Mouse (Mus musculus) midbrain, embryonic 12.5 days (tissue): Measurements from ENCODE around the gene Htatip2. TPM values are rescaled to one million over a fixed set of nuclear protein-coding genes. Genes with fewer than 3 reads are reported as not detected.
A peak's percentile ranks its signal among the peaks of the same experiment; 100 is the strongest.

Experiments used
- ATAC-seq: fragments of 200-750 bp; cut with Nextera tagmentation; 2 replicates; pipeline ENCODE4 v1.8.0; 2017; ENCODE audit warnings: low read depth, moderate TSS enrichment, moderate library complexity; ENCODE audit not compliant: low FRiP score
- H3K27ac ChIP-seq: fragments of 300-500 bp; sonication (generic); replicated peaks from 2 replicates; pipeline ENCODE4 v1.5.1; 2016; ENCODE audit warnings: mild to moderate bottlenecking
- H3K27me3 ChIP-seq: fragments of 300-500 bp; sonication (generic); 2 replicates; pipeline ENCODE4 v1.6.1; 2016; ENCODE audit warnings: mild to moderate bottlenecking
- H3K36me3 ChIP-seq: fragments of 300-500 bp; sonication (generic); 2 replicates; pipeline ENCODE4 v1.6.1; 2016
- H3K4me1 ChIP-seq: fragments of 300-500 bp; sonication (generic); 2 replicates; pipeline ENCODE4 v1.6.1; 2016
- H3K4me2 ChIP-seq: fragments of 300-500 bp; sonication (generic); replicated peaks from 2 replicates; pipeline ENCODE4 v1.6.1; 2016; ENCODE audit warnings: mild to moderate bottlenecking, moderate library complexity
- H3K4me3 ChIP-seq: fragments of 300-500 bp; sonication (generic); 2 replicates; pipeline ENCODE4 v1.5.1; 2016; ENCODE audit warnings: mild to moderate bottlenecking
- H3K9ac ChIP-seq: fragments of 300-500 bp; sonication (generic); replicated peaks from 2 replicates; pipeline ENCODE4 v1.6.1; 2016; ENCODE audit warnings: mild to moderate bottlenecking, moderate library complexity
- H3K9me3 ChIP-seq: fragments of 300-500 bp; sonication (generic); 2 replicates; pipeline ENCODE4 v1.6.1; 2016; ENCODE audit warnings: mild to moderate bottlenecking
- WGBS: fragments of 180-500 bp; shearing (Covaris S2); methylation state at CpG from one replicate; pipeline ENCODE4 v1.1.7; 2016; 5-methylcytosine and 5-hydroxymethylcytosine counted together
- polyA plus RNA-seq: library from polyadenylated mRNA; unstranded; fragments of >200 nt; fragmentation: Nextera tagmentation; extraction: Ambion mirVana; gene quantifications from 2 replicates; pipeline ENCODE4 v1.2.1, GENCODE M21; 2016

The Htatip2 gene
- polyA plus RNA-seq, 1 experiment from 2014 or later, result 12.2 TPM

GRCm38 (mm10) chr7:49794304-49794703 lies 35.4 kb downstream of the Htatip2 start:
- Histone ChIP-seq H3K9me3 (no peaks in the 10 kb centered on the region), H3K4me2 (no peak overlapping the region), H3K4me3 (no peak overlapping the region), H3K27ac (no peak overlapping the region), H3K9ac (no peak overlapping the region), H3K4me1 (no peaks in the 10 kb centered on the region), H3K36me3 (peaks cover 32% of the 10 kb centered on the region), H3K27me3 (no peaks in the 10 kb centered on the region)
- 94% methylated on average over 2 of the region's 2 CpGs for WGBS
- ATAC-seq, result no peak

- no peaks in the 10 kb centered on the region for H3K9me3 ChIP-seq
- no peak overlapping the region for H3K4me3 ChIP-seq
- H3K36me3 ChIP-seq, result peaks cover 44% of the 10 kb centered on the region
- no peak overlapping the region for H3K4me2 ChIP-seq
- no peak overlapping the region for H3K9ac ChIP-seq
- ATAC-seq, result no peak
- WGBS, result 92% methylated on average over 1 of the region's 1 CpGs
- H3K27me3 ChIP-seq, result no peaks in the 10 kb centered on the region
- no peak overlapping the region for H3K27ac ChIP-seq
- no peaks in the 10 kb centered on the region for H3K4me1 ChIP-seq
Measured at GRCm38 (mm10) chr7:49797171-49797570, 38.3 kb downstream of the Htatip2 start.

GRCm38 (mm10) chr7:49803511-49803910 lies 44.6 kb downstream of the Htatip2 start:
- H3K27me3 ChIP-seq, result no peaks in the 10 kb centered on the region
- no peak overlapping the region for H3K4me3 ChIP-seq
- H3K4me2 ChIP-seq, result no peak overlapping the region
- H3K36me3 ChIP-seq, result peaks cover 31% of the 10 kb centered on the region
- no peak overlapping the region for H3K9ac ChIP-seq
- no peak for ATAC-seq
- no peaks in the 10 kb centered on the region for H3K9me3 ChIP-seq
- 88% methylated on average over 6 of the region's 6 CpGs for whole genome bisulfite sequencing
- H3K27ac ChIP-seq, result no peak overlapping the region
- no peaks in the 10 kb centered on the region for H3K4me1 ChIP-seq

- H3K36me3 ChIP-seq, result peaks cover 29% of the 10 kb centered on the region
- 84% methylated on average over 5 of the region's 5 CpGs for WGBS
- H3K27me3 ChIP-seq, result no peaks in the 10 kb centered on the region
- no peak overlapping the region for H3K4me3 ChIP-seq
- no peaks in the 10 kb centered on the region for H3K9me3 ChIP-seq
- H3K27ac ChIP-seq, result no peak overlapping the region
- peaks cover 2% of the 10 kb centered on the region; the same call in 1 of the 2 replicates for H3K4me1 ChIP-seq
- H3K9ac ChIP-seq, result no peak overlapping the region
- H3K4me2 ChIP-seq, result no peak overlapping the region
- ATAC-seq, result no peak
Measured at GRCm38 (mm10) chr7:49804638-49805165, 45.8 kb downstream of the Htatip2 start.

GRCm38 (mm10) chr7:49805618-49806017 lies 46.7 kb downstream of the Htatip2 start:
- no peak overlapping the region for H3K4me2 ChIP-seq
- no peak for ATAC-seq
- no peaks in the 10 kb centered on the region for H3K9me3 ChIP-seq
- H3K36me3 ChIP-seq, result peaks cover 23% of the 10 kb centered on the region
- peaks cover 4% of the 10 kb centered on the region; the same call in 1 of the 2 replicates for H3K4me1 ChIP-seq
- H3K27me3 ChIP-seq, result no peaks in the 10 kb centered on the region
- H3K27ac ChIP-seq, result no peak overlapping the region
- H3K4me3 ChIP-seq, result no peak overlapping the region
- no peak overlapping the region for H3K9ac ChIP-seq
- WGBS, result 81% methylated on average over 3 of the region's 3 CpGs

GRCm38 (mm10) chr7:49807093-49807682 lies 48.3 kb downstream of the Htatip2 start:
- Histone ChIP-seq H3K4me2 (no peak overlapping the region), H3K4me1 (peaks cover 4% of the 10 kb centered on the region; the same call in 1 of the 2 replicates), H3K9ac (no peak overlapping the region), H3K4me3 (no peak overlapping the region), H3K9me3 (no peaks in the 10 kb centered on the region), H3K27me3 (no peaks in the 10 kb centered on the region), H3K36me3 (peaks cover 18% of the 10 kb centered on the region), H3K27ac (no peak overlapping the region)
- WGBS, result 84% methylated on average over 9 of the region's 9 CpGs
- ATAC-seq, result no peak

- Histone ChIP-seq H3K4me1 (peaks cover 4% of the 10 kb centered on the region; the same call in 1 of the 2 replicates), H3K4me3 (no peak overlapping the region), H3K4me2 (no peak overlapping the region), H3K9me3 (no peaks in the 10 kb centered on the region), H3K36me3 (peaks cover 18% of the 10 kb centered on the region), H3K9ac (no peak overlapping the region), H3K27me3 (no peaks in the 10 kb centered on the region), H3K27ac (no peak overlapping the region)
- 86% methylated on average over 17 of the region's 17 CpGs for WGBS
- no peak; the same call in 1 of the 2 replicates for ATAC-seq
Measured at GRCm38 (mm10) chr7:49807846-49808622, 49.1 kb downstream of the Htatip2 start.

- no peak overlapping the region for H3K27ac ChIP-seq
- H3K4me2 ChIP-seq, result no peak overlapping the region
- no peak overlapping the region for H3K4me3 ChIP-seq
- H3K27me3 ChIP-seq, result no peaks in the 10 kb centered on the region
- WGBS, result 94% methylated on average over 6 of the region's 6 CpGs
- H3K36me3 ChIP-seq, result peaks cover 18% of the 10 kb centered on the region
- no peak for ATAC-seq
- H3K9me3 ChIP-seq, result no peaks in the 10 kb centered on the region
- peaks cover 4% of the 10 kb centered on the region; the same call in 1 of the 2 replicates for H3K4me1 ChIP-seq
- no peak overlapping the region for H3K9ac ChIP-seq
Measured at GRCm38 (mm10) chr7:49809100-49809499, 50.2 kb downstream of the Htatip2 start.

- WGBS, result 64% methylated on average over 3 of the region's 3 CpGs
- H3K4me3 ChIP-seq, result no peak overlapping the region
- no peak overlapping the region for H3K27ac ChIP-seq
- no peak for ATAC-seq
- peaks cover 18% of the 10 kb centered on the region for H3K36me3 ChIP-seq
- H3K4me2 ChIP-seq, result no peak overlapping the region
- peaks cover 4% of the 10 kb centered on the region; the same call in 1 of the 2 replicates for H3K4me1 ChIP-seq
- H3K9ac ChIP-seq, result no peak overlapping the region
- no peaks in the 10 kb centered on the region for H3K9me3 ChIP-seq
- no peaks in the 10 kb centered on the region for H3K27me3 ChIP-seq
Measured at GRCm38 (mm10) chr7:49809562-49809961, 50.6 kb downstream of the Htatip2 start.

- WGBS, result 58% methylated on average over 4 of the region's 4 CpGs
- ATAC-seq, result no peak
Measured at GRCm38 (mm10) chr7:49811346-49811745, 52.4 kb downstream of the Htatip2 start.

GRCm38 (mm10) chr7:49819393-49819792 lies 60.5 kb downstream of the Htatip2 start:
- H3K4me2 ChIP-seq, result no peak overlapping the region
- H3K27ac ChIP-seq, result peak overlapping the region; percentile 35; the same call in 1 of the 2 replicates
- ATAC-seq, result peak; percentile 85
- H3K36me3 ChIP-seq, result peaks cover 16% of the 10 kb centered on the region
- peaks cover 4% of the 10 kb centered on the region; the same call in 1 of the 2 replicates for H3K27me3 ChIP-seq
- WGBS, result 27% methylated on average over 4 of the region's 4 CpGs
- peaks cover 11% of the 10 kb centered on the region for H3K4me1 ChIP-seq
- H3K9me3 ChIP-seq, result no peaks in the 10 kb centered on the region
- no peak overlapping the region for H3K4me3 ChIP-seq
- no peak overlapping the region for H3K9ac ChIP-seq

More at GRCm38 (mm10) chr7:49811346-49811745, 52.4 kb downstream of the Htatip2 start:
- Histone ChIP-seq H3K4me3 (no peak overlapping the region), H3K27me3 (no peaks in the 10 kb centered on the region), H3K4me2 (no peak overlapping the region), H3K27ac (no peak overlapping the region), H3K36me3 (peaks cover 23% of the 10 kb centered on the region), H3K9ac (no peak overlapping the region), H3K4me1 (peaks cover 4% of the 10 kb centered on the region; the same call in 1 of the 2 replicates), H3K9me3 (no peaks in the 10 kb centered on the region)

- no peak for ATAC-seq
- Histone ChIP-seq H3K27ac (no peak overlapping the region), H3K4me3 (no peak overlapping the region), H3K9ac (no peak overlapping the region), H3K36me3 (peaks cover 11% of the 10 kb centered on the region), H3K27me3 (peaks cover 4% of the 10 kb centered on the region; the same call in 1 of the 2 replicates), H3K9me3 (no peaks in the 10 kb centered on the region), H3K4me2 (no peak overlapping the region), H3K4me1 (peaks cover 11% of the 10 kb centered on the region)
- 93% methylated on average over 1 of the region's 1 CpGs for WGBS
Measured at GRCm38 (mm10) chr7:49821370-49821769, 62.5 kb downstream of the Htatip2 start.
